Comparison of ENCODE assay signal across 10 mouse cellular contexts in the genomic region with DNA sequence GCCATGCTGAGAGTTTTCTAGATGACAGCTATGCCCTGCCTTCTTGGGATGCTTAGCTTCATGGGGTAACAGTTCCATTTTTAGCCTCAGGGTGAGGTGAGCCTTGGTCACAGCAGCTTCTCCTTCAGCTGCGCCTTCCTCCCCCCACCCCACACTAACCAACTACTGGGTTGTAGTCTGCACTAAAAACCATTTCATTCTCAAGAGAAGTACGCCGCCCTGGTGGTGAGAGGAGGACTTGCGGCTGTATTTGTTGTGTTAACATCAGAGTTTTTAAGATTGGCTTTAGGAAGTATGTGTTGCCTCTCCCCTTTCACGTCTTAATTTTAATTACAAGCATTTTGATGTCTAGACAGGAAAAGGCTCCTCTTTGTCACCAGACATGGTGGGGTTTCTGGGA. TPM values are rescaled to one million over a fixed set of nuclear protein-coding genes. Genes with fewer than 3 reads are reported as not detected.
DNase-seq lines count a peak whose midpoint lies in the region; ATAC-seq and TF ChIP-seq lines count a peak whose summit lies in the region.
"Had no signal": no experiment of that assay in that cellular context is flagged by ENCODE, and none has a peak within 500 bp of the region (broad histone marks: within the 10 kb centered on the region; RNA-seq: fewer than 3 reads in every experiment).

No protein-coding gene starts in this region.

- peak; percentile 44 for TF ChIP-seq CTCF in cortical plate, adult 2 months (IDR thresholded peaks at IDR 0.05; ENCODE audit: extremely low read depth, insufficient read depth, low read length)
- TF ChIP-seq CTCF in liver, embryonic 14.5 days (IDR thresholded peaks at IDR 0.05; ENCODE audit: low read depth), result peak; percentile 73

- no peaks in the 10 kb centered on the region for H3K9me3 ChIP-seq in liver, embryonic 14.5 days (ENCODE audit: control insufficient read depth, low read length)
- H3K9me3 ChIP-seq: embryonic facial prominence, embryonic 15.5 days; liver, embryonic 15.5 days had no signal

- H3K4me3 ChIP-seq in cortical plate, adult 2 months (ENCODE audit: insufficient read depth, low read length), result no peak overlapping the region
- no peak overlapping the region for H3K4me3 ChIP-seq in liver, embryonic 14.5 days (ENCODE audit: insufficient read depth in 1 of 2, low read depth in 2 of 2, low read length in 2 of 2)
- H3K4me3 ChIP-seq: embryonic facial prominence, embryonic 15.5 days; liver, embryonic 15.5 days had no signal

- H3K4me1 ChIP-seq in cortical plate, adult 2 months (ENCODE audit: control insufficient read depth, insufficient read depth, low read length), result no peaks in the 10 kb centered on the region
- peaks cover 0 to 10% of the 10 kb centered on the region in 2 experiments; a peak in 2 of 4 replicates for H3K4me1 ChIP-seq in liver, embryonic 14.5 days (replicated peaks; ENCODE audit: control insufficient read depth in 2 of 2, insufficient read depth in 2 of 2, low read length in 1 of 2)

- intact Hi-C loops in left cerebral cortex, postnatal 14 days (cut with DNase I), result no loop called here
- intact Hi-C loops in left cerebral cortex, postnatal 36 days (cut with DNase I), result loop anchor here (5.0 kb wide), 1 partner anchor 76 kb away; no protein-coding TSS in a partner anchor

- DNase-seq in CD4-positive, CD25-positive, alpha-beta regulatory T cell, adult 2 months (ENCODE audit: low read depth, low spot score), result peak; percentile 63
- DNase-seq in left cerebral cortex, postnatal 14 days (ENCODE audit: low spot score in 2 of 2), result peak; percentile 34 to 56
- DNase-seq in left cerebral cortex, postnatal 36 days (ENCODE audit: low spot score in 2 of 2), result no peak
- no peak for DNase-seq in liver, embryonic 14.5 days (ENCODE audit: low read depth in 3 of 3, low spot score in 3 of 3)
- DNase-seq in thymus, postnatal 0 days (ENCODE audit: low spot score), result peak; percentile 71
- DNase-seq in ovary, postnatal 10 days (ENCODE audit: low spot score), result no peak

- no peak overlapping the region for H3K27ac ChIP-seq in cortical plate, adult 2 months (ENCODE audit: insufficient read depth, low read length)
- no peak overlapping the region for H3K27ac ChIP-seq in liver, embryonic 14.5 days
- H3K27ac ChIP-seq: embryonic facial prominence, embryonic 15.5 days; liver, embryonic 15.5 days had no signal

- no peak overlapping the region for H3K4me2 ChIP-seq in liver, embryonic 14.5 days (ENCODE audit: low read depth)
- H3K4me2 ChIP-seq: embryonic facial prominence, embryonic 15.5 days; liver, embryonic 15.5 days had no signal

- WGBS in liver, embryonic 14.5 days (ENCODE audit: insufficient replicate concordance), result 17% methylated on average over 5 of the region's 5 CpGs

- no peak for TF ChIP-seq POLR2A in cortical plate, adult 2 months (IDR thresholded peaks at IDR 0.05; ENCODE audit: extremely low read depth, insufficient read depth, low read length)

- ATAC-seq in CD4-positive, CD25-positive, alpha-beta regulatory T cell, adult 4 months, result no peak
- ATAC-seq in liver, embryonic 14.5 days (ENCODE audit: insufficient read depth), result no peak

- no peak for TF ChIP-seq EP300 in liver, embryonic 14.5 days (IDR thresholded peaks at IDR 0.05; ENCODE audit: low read depth)

- no peaks in the 10 kb centered on the region for H3K36me3 ChIP-seq in liver, embryonic 14.5 days (replicated peaks; ENCODE audit: control insufficient read depth, insufficient read depth, low read depth)
- H3K36me3 ChIP-seq: embryonic facial prominence, embryonic 15.5 days; liver, embryonic 15.5 days had no signal

- H3K9ac ChIP-seq in liver, embryonic 14.5 days (replicated peaks), result no peak overlapping the region
- H3K9ac ChIP-seq: embryonic facial prominence, embryonic 15.5 days; liver, embryonic 15.5 days had no signal

- H3K27me3 ChIP-seq in liver, embryonic 14.5 days (ENCODE audit: control insufficient read depth, insufficient read depth, low read length), result no peaks in the 10 kb centered on the region
- H3K27me3 ChIP-seq: embryonic facial prominence, embryonic 15.5 days; liver, embryonic 15.5 days had no signal

RNA-seq across cellular contexts. Expression of gene 4933415A04Rik, which starts 18.6 kb away (rescaled TPM):
- polyA plus RNA-seq in CD4-positive, CD25-positive, alpha-beta regulatory T cell, adult 4 months (2017; shearing (Covaris generic)), result not detected
- 1 to 10 TPM; 1.1 TPM for total RNA-seq in left cerebral cortex, postnatal 14 days (2021)
- total RNA-seq in left cerebral cortex, postnatal 36 days (2021), result under 1 TPM; 0.76 to 0.84 TPM
- 0.38 and 0.40 TPM in 2 replicates for polyA plus RNA-seq in cortical plate, adult 2 months (2012; rRNA removed)
- 0.11 and 0.12 TPM in 2 replicates for polyA plus RNA-seq in liver, embryonic 14.5 days (2012; rRNA removed)
- 0.17 and 0.29 TPM in 2 replicates for polyA plus RNA-seq in liver, embryonic 14.5 days (2014; fragmentation: Nextera tagmentation; extraction: Ambion mirVana)
- polyA plus RNA-seq in thymus, postnatal 0 days (2015; fragmentation: Nextera tagmentation; extraction: Ambion mirVana), result 2.6 and 4.4 TPM in 2 replicates

RNA-seq across cellular contexts. Expression of gene Fabp6, which starts 33.1 kb away (rescaled TPM):
- not detected for polyA plus RNA-seq in CD4-positive, CD25-positive, alpha-beta regulatory T cell, adult 4 months (2017; shearing (Covaris generic))
- total RNA-seq in left cerebral cortex, postnatal 14 days (2021), result not detected
- not detected for total RNA-seq in left cerebral cortex, postnatal 36 days (2021)
- polyA plus RNA-seq in cortical plate, adult 2 months (2012; rRNA removed), result 0.28 TPM in 1 of 2 replicates, not detected in the other
- not detected in 2 replicates for polyA plus RNA-seq in liver, embryonic 14.5 days (2012; rRNA removed)
- not detected in 2 replicates for polyA plus RNA-seq in liver, embryonic 14.5 days (2014; fragmentation: Nextera tagmentation; extraction: Ambion mirVana)
- polyA plus RNA-seq in thymus, postnatal 0 days (2015; fragmentation: Nextera tagmentation; extraction: Ambion mirVana), result 8.4 and 11.8 TPM in 2 replicates
- polyA plus RNA-seq: liver, embryonic 15.5 days had no signal

RNA-seq across cellular contexts. Expression of gene Ccnjl, which starts 39.7 kb away (rescaled TPM):
- under 1 TPM in 1 of 2 experiments, not detected in 1; 0.24 TPM for polyA plus RNA-seq in CD4-positive, CD25-positive, alpha-beta regulatory T cell, adult 4 months (2017; shearing (Covaris generic))
- 1 to 10 TPM; 5.6 to 6.2 TPM for total RNA-seq in left cerebral cortex, postnatal 14 days (2021)
- total RNA-seq in left cerebral cortex, postnatal 36 days (2021), result 1 to 10 TPM; 3.3 to 4.4 TPM
- polyA plus RNA-seq in cortical plate, adult 2 months (2012; rRNA removed), result 1.7 and 2.3 TPM in 2 replicates
- polyA plus RNA-seq in liver, embryonic 14.5 days (2012; rRNA removed), result 0.79 and 0.91 TPM in 2 replicates
- polyA plus RNA-seq in liver, embryonic 14.5 days (2014; fragmentation: Nextera tagmentation; extraction: Ambion mirVana), result 1.2 and 1.5 TPM in 2 replicates
- polyA plus RNA-seq in thymus, postnatal 0 days (2015; fragmentation: Nextera tagmentation; extraction: Ambion mirVana), result 6.4 and 8.5 TPM in 2 replicates

Comparison
In these comparisons a context has a peak if more than half of its experiments do, and no peak if none do; other contexts are left out.
1. DNase-seq: peak in CD4-positive, CD25-positive, alpha-beta regulatory T cell, adult 2 months (single experiment), left cerebral cortex, postnatal 14 days (2 of 2) and thymus, postnatal 0 days (single experiment); none in left cerebral cortex, postnatal 36 days (0 of 2), liver, embryonic 14.5 days (0 of 3) and ovary, postnatal 10 days (single experiment).